Mouse (Mus musculus): ENCODE measurements at regions not wholly inside any gene's neighbourhood (a gene's known extent, or its start where the extent isn't known, plus 50 kb on each side); places are given as distances from the start of the nearest gene placed in this dataset.

GRCm38 (mm10) chr3:103408724-103409123 lies 129.6 kb downstream of the Trim33 start:
- 84% methylated on average over 5 of the region's 5 CpGs for WGBS (ENCODE audit: missing documents)
- Histone ChIP-seq H3K79me2 (ENCODE audit: inconsistent target) (no peaks in the 10 kb centered on the region), H3K36me3 (ENCODE audit: inconsistent target) (no peaks in the 10 kb centered on the region), H3K27ac (no peak overlapping the region), H3K4me3 (ENCODE audit: inconsistent target) (no peak overlapping the region)

- Histone ChIP-seq H3K36me3 (ENCODE audit: inconsistent target) (no peaks in the 10 kb centered on the region), H3K79me2 (ENCODE audit: inconsistent target) (no peaks in the 10 kb centered on the region), H3K4me3 (ENCODE audit: inconsistent target) (no peak overlapping the region), H3K27ac (no peak overlapping the region)
- WGBS (ENCODE audit: missing documents), result 79% methylated on average over 2 of the region's 2 CpGs
Observed at GRCm38 (mm10) chr3:103412247-103412646, 133.2 kb downstream of the Trim33 start.

GRCm38 (mm10) chr3:103415051-103415695 lies 136.1 kb downstream of the Trim33 start:
- no peak overlapping the region for H3K27ac ChIP-seq
- no peak overlapping the region for H3K4me3 ChIP-seq (ENCODE audit: inconsistent target)
- whole genome bisulfite sequencing (ENCODE audit: missing documents), result 89% methylated on average over 8 of the region's 8 CpGs
- no peaks in the 10 kb centered on the region for H3K36me3 ChIP-seq (ENCODE audit: inconsistent target)
- no peaks in the 10 kb centered on the region for H3K79me2 ChIP-seq (ENCODE audit: inconsistent target)

- H3K36me3 ChIP-seq (ENCODE audit: inconsistent target), result no peaks in the 10 kb centered on the region
- H3K27ac ChIP-seq, result no peak overlapping the region
- H3K4me3 ChIP-seq (ENCODE audit: inconsistent target), result no peak overlapping the region
- no peaks in the 10 kb centered on the region for H3K79me2 ChIP-seq (ENCODE audit: inconsistent target)
- 94% methylated on average over 2 of the region's 2 CpGs for WGBS (ENCODE audit: missing documents)
Observed at GRCm38 (mm10) chr3:103416296-103416695, 137.2 kb downstream of the Trim33 start.

GRCm38 (mm10) chr3:103417781-103418180 lies 138.7 kb downstream of the Trim33 start:
- H3K27ac ChIP-seq, result no peak overlapping the region
- H3K4me3 ChIP-seq (ENCODE audit: inconsistent target), result no peak overlapping the region
- WGBS (ENCODE audit: missing documents), result 95% methylated on average over 4 of the region's 4 CpGs
- no peaks in the 10 kb centered on the region for H3K79me2 ChIP-seq (ENCODE audit: inconsistent target)
- H3K36me3 ChIP-seq (ENCODE audit: inconsistent target), result no peaks in the 10 kb centered on the region

GRCm38 (mm10) chr3:103419761-103420620 lies 140.9 kb downstream of the Trim33 start:
- Histone ChIP-seq H3K79me2 (ENCODE audit: inconsistent target) (no peaks in the 10 kb centered on the region), H3K4me3 (ENCODE audit: inconsistent target) (no peak overlapping the region), H3K36me3 (ENCODE audit: inconsistent target) (no peaks in the 10 kb centered on the region), H3K27ac (no peak overlapping the region)
- WGBS (ENCODE audit: missing documents), result 80% methylated on average over 4 of the region's 4 CpGs

GRCm38 (mm10) chr3:103420621-103421274 lies 141.7 kb downstream of the Trim33 start:
- Histone ChIP-seq H3K27ac (no peak overlapping the region), H3K4me3 (ENCODE audit: inconsistent target) (no peak overlapping the region), H3K36me3 (ENCODE audit: inconsistent target) (no peaks in the 10 kb centered on the region), H3K79me2 (ENCODE audit: inconsistent target) (no peaks in the 10 kb centered on the region)
- 84% methylated on average over 12 of the region's 12 CpGs for WGBS (ENCODE audit: missing documents)

GRCm38 (mm10) chr3:103421275-103421621 lies 142.2 kb downstream of the Trim33 start:
- 75% methylated on average over 8 of the region's 9 CpGs for WGBS (ENCODE audit: missing documents)
- Histone ChIP-seq H3K36me3 (ENCODE audit: inconsistent target) (no peaks in the 10 kb centered on the region), H3K79me2 (ENCODE audit: inconsistent target) (no peaks in the 10 kb centered on the region), H3K27ac (no peak overlapping the region), H3K4me3 (ENCODE audit: inconsistent target) (no peak overlapping the region)

GRCm38 (mm10) chr3:103422806-103423205 lies 143.7 kb downstream of the Trim33 start:
- WGBS (ENCODE audit: missing documents), result 93% methylated on average over 12 of the region's 12 CpGs
- no peaks in the 10 kb centered on the region for H3K36me3 ChIP-seq (ENCODE audit: inconsistent target)
- no peak overlapping the region for H3K4me3 ChIP-seq (ENCODE audit: inconsistent target)
- H3K79me2 ChIP-seq (ENCODE audit: inconsistent target), result no peaks in the 10 kb centered on the region
- no peak overlapping the region for H3K27ac ChIP-seq

GRCm38 (mm10) chr3:103423290-103423689 lies 144.2 kb downstream of the Trim33 start:
- WGBS (ENCODE audit: missing documents), result 96% methylated on average over 4 of the region's 4 CpGs
- Histone ChIP-seq H3K79me2 (ENCODE audit: inconsistent target) (no peaks in the 10 kb centered on the region), H3K27ac (no peak overlapping the region), H3K4me3 (ENCODE audit: inconsistent target) (no peak overlapping the region), H3K36me3 (ENCODE audit: inconsistent target) (no peaks in the 10 kb centered on the region)

GRCm38 (mm10) chr3:103425812-103426430 lies 146.8 kb downstream of the Trim33 start:
- 85% methylated on average over 19 of the region's 19 CpGs for WGBS (ENCODE audit: missing documents)

GRCm38 (mm10) chr3:103429227-103429788 lies 145.7 kb upstream of the Syt6 start:
- WGBS (ENCODE audit: missing documents), result 20% methylated on average over 5 of the region's 5 CpGs
- H3K79me2 ChIP-seq (ENCODE audit: inconsistent target), result no peaks in the 10 kb centered on the region
- H3K4me3 ChIP-seq (ENCODE audit: inconsistent target), result no peak overlapping the region
- H3K36me3 ChIP-seq (ENCODE audit: inconsistent target), result no peaks in the 10 kb centered on the region
- no peak overlapping the region for H3K27ac ChIP-seq

More at GRCm38 (mm10) chr3:103425812-103426430, 146.8 kb downstream of the Trim33 start:
- H3K4me3 ChIP-seq (ENCODE audit: inconsistent target), result no peak overlapping the region
- no peak overlapping the region for H3K27ac ChIP-seq
- H3K79me2 ChIP-seq (ENCODE audit: inconsistent target), result no peaks in the 10 kb centered on the region
- H3K36me3 ChIP-seq (ENCODE audit: inconsistent target), result no peaks in the 10 kb centered on the region

GRCm38 (mm10) chr3:103430131-103430530 lies 144.9 kb upstream of the Syt6 start:
- Histone ChIP-seq H3K36me3 (ENCODE audit: inconsistent target) (no peaks in the 10 kb centered on the region), H3K79me2 (ENCODE audit: inconsistent target) (no peaks in the 10 kb centered on the region), H3K4me3 (ENCODE audit: inconsistent target) (no peak overlapping the region), H3K27ac (no peak overlapping the region)
- WGBS (ENCODE audit: missing documents), result 70% methylated on average over 4 of the region's 4 CpGs

GRCm38 (mm10) chr3:103432254-103432653 lies 142.8 kb upstream of the Syt6 start:
- Histone ChIP-seq H3K36me3 (ENCODE audit: inconsistent target) (no peaks in the 10 kb centered on the region), H3K4me3 (ENCODE audit: inconsistent target) (no peak overlapping the region), H3K27ac (no peak overlapping the region), H3K79me2 (ENCODE audit: inconsistent target) (no peaks in the 10 kb centered on the region)
- WGBS (ENCODE audit: missing documents), result 72% methylated on average over 5 of the region's 5 CpGs

Measured in macrophage (primary cell).